Mouse (Mus musculus) gastrocnemius, adult 18-20 months (tissue): ENCODE results near the gene Ifnl3. TPM values are rescaled to one million over a fixed set of nuclear protein-coding genes. Genes with fewer than 3 reads are reported as not detected.

ENCODE experiments used
- DNase-seq: peaks from one replicate; pipeline ENCODE4 v3.0.0; 2021; ENCODE audit warnings: low spot score
- total RNA-seq, 2 experiments: library from RNA; stranded (reverse); gene quantifications; 2 replicates each; pipeline ENCODE4 v1.2.3; 2021

Gene Ifnl3
- total RNA-seq, 2 experiments from 2014 or later, result not detected

GRCm38 (mm10) chr7:28546649-28547048 is 24.0 kb downstream of the Ifnl3 start:
- DNase-seq, result no peak

GRCm38 (mm10) chr7:28547154-28547553 is 24.5 kb downstream of the Ifnl3 start, which contains the start of gene Nccrp1:
Nccrp1 (minus strand) TSS chr7:28547254.
- no peak for DNase-seq

- DNase-seq, result no peak
Observed at GRCm38 (mm10) chr7:28547628-28548027, 25.0 kb downstream of the Ifnl3 start.

- no peak for DNase-seq
Observed at GRCm38 (mm10) chr7:28553076-28553475, 30.4 kb downstream of the Ifnl3 start.

GRCm38 (mm10) chr7:28555939-28556535 is 33.4 kb downstream of the Ifnl3 start:
- no peak for DNase-seq

GRCm38 (mm10) chr7:28557069-28557468 is 34.4 kb downstream of the Ifnl3 start:
- no peak for DNase-seq

GRCm38 (mm10) chr7:28557708-28558107 is 35.1 kb downstream of the Ifnl3 start:
- no peak for DNase-seq

- peak; percentile 70 for DNase-seq
Observed at GRCm38 (mm10) chr7:28558486-28558885, 35.9 kb downstream of the Ifnl3 start.

GRCm38 (mm10) chr7:28560856-28561255 is 38.2 kb downstream of the Ifnl3 start:
- no peak for DNase-seq

GRCm38 (mm10) chr7:28561967-28562366 is 39.3 kb downstream of the Ifnl3 start:
- no peak for DNase-seq

GRCm38 (mm10) chr7:28562371-28562770 is 39.7 kb downstream of the Ifnl3 start:
- DNase-seq, result no peak

- no peak for DNase-seq
Observed at GRCm38 (mm10) chr7:28562951-28563350, 40.3 kb downstream of the Ifnl3 start.

- no peak for DNase-seq
Observed at GRCm38 (mm10) chr7:28565407-28565806, 42.8 kb downstream of the Ifnl3 start.

- DNase-seq, result no peak
Observed at GRCm38 (mm10) chr7:28567539-28567938, 44.9 kb downstream of the Ifnl3 start.

- peak; percentile 74 for DNase-seq
Observed at GRCm38 (mm10) chr7:28568253-28568652, 45.6 kb downstream of the Ifnl3 start.

- peak; percentile 82 for DNase-seq
Observed at GRCm38 (mm10) chr7:28570291-28570981, 47.8 kb downstream of the Ifnl3 start.

GRCm38 (mm10) chr7:28570982-28571682 is 48.5 kb downstream of the Ifnl3 start:
- no peak for DNase-seq

GRCm38 (mm10) chr7:28572689-28573088 is 50.1 kb downstream of the Ifnl3 start:
- DNase-seq, result no peak

- no peak for DNase-seq
Observed at GRCm38 (mm10) chr7:28573236-28573635, 50.6 kb downstream of the Ifnl3 start.
